Mouse (Mus musculus): ENCODE results near the gene Fam206a.

- TF ChIP-seq POLR2A (IDR thresholded peaks at IDR 0.05; ENCODE audit: low read depth, low read length) (no peak), CTCF (conservative IDR thresholded peaks at IDR 0.05; ENCODE audit: insufficient read depth, insufficient read length, low read depth, low read length) (no peak)
These were observed 54.3 kb downstream of the Fam206a start for GRCm38 (mm10) chr4:56856371-56856949.
